Mouse (Mus musculus): ENCODE results near the gene Coq5. TPM values are rescaled to one million over a fixed set of nuclear protein-coding genes. Genes with fewer than 3 reads are reported as not detected.
"Not testable (repeated sequence)": the region's sequence is repeated elsewhere in the genome, so short reads cannot be mapped to it uniquely, and the experiment has no call there.

The Coq5 gene
- total RNA-seq, 2 experiments from 2014 or later: 40.9 to 42.6 TPM

DNA sequence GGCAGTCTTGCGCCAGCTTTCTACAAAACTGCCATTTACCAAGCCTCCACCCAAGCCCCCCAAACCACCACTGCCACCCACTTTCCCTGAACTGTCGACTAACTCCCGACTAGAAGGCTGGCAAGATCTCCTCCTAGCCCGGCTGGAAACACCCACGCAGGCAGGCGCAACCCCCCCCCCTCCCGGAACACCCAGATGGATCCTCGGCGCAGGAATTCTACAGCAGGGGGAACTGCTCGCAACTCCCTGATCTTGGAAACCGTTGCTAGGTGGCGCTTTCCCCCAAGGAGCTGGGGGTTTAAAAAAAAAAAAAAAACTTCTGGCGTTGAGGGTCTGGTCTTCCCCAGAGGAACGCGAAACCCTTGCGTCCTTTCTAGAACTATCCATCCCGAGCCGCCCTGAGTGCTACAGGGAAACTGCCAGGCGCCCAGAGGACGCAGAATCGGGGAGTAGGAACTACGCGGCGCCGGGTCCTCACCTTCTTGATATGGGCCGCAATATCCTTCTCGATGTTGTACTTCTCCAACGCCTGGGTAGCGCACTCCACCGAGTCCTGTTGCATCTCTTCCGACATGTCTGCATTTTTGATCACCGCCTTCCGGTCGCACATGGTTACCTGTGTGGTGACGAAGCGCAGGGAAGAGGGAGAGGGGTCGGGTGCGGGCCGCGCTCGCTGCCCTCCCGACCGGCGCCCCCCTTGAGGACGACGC lies 20.7 kb downstream of the Coq5 start:
- Histone ChIP-seq H3K27ac (peak overlapping the region; percentile 93), H3K4me3 (peak overlapping the region; percentile 77)
- peak; percentile 53 to 65 for DNase-seq (ENCODE audit: low spot score in 2 of 2)
- peak; percentile 47 for TF ChIP-seq CTCF (conservative IDR thresholded peaks at IDR 0.05)

GRCm38 (mm10) chr5:115300792-115301614 lies 21.5 kb downstream of the Coq5 start, which contains the start of gene Dynll1:
Dynll1 (minus strand) TSS chr5:115300999.
- DNase-seq (ENCODE audit: low spot score in 2 of 2): peak; percentile 98 to 100
- H3K27ac ChIP-seq: peak within 1 kb of the TSS; percentile 93
- TF ChIP-seq CTCF (conservative IDR thresholded peaks at IDR 0.05): no peak
- H3K4me3 ChIP-seq: peak within 1 kb of the TSS; percentile 77

GRCm38 (mm10) chr5:115301615-115302014 lies 22.1 kb downstream of the Coq5 start:
- peak overlapping the region; percentile 84 for H3K27ac ChIP-seq
- H3K4me3 ChIP-seq: peak overlapping the region; percentile 77
- DNase-seq (ENCODE audit: low spot score in 2 of 2): no peak
- no peak for TF ChIP-seq CTCF (conservative IDR thresholded peaks at IDR 0.05)

- not testable (repeated sequence) for DNase-seq (ENCODE audit: low spot score in 2 of 2); H3K4me3 ChIP-seq; H3K27ac ChIP-seq
Observed at GRCm38 (mm10) chr5:115302190-115302589, 22.7 kb downstream of the Coq5 start.

GRCm38 (mm10) chr5:115312354-115312753 lies 32.9 kb downstream of the Coq5 start:
- Histone ChIP-seq H3K4me3 (no peak overlapping the region), H3K27ac (no peak overlapping the region)
- DNase-seq (ENCODE audit: low spot score in 2 of 2): no peak
- no peak for TF ChIP-seq CTCF (conservative IDR thresholded peaks at IDR 0.05)

GRCm38 (mm10) chr5:115312816-115313667 lies 33.6 kb downstream of the Coq5 start:
- DNase-seq (ENCODE audit: low spot score in 2 of 2): no peak
- H3K4me3 ChIP-seq: no peak overlapping the region
- no peak overlapping the region for H3K27ac ChIP-seq
- no peak for TF ChIP-seq CTCF (conservative IDR thresholded peaks at IDR 0.05)

- DNase-seq (ENCODE audit: low spot score in 2 of 2): no peak
- Histone ChIP-seq H3K4me3 (no peak overlapping the region), H3K27ac (no peak overlapping the region)
- TF ChIP-seq CTCF (conservative IDR thresholded peaks at IDR 0.05): no peak
Observed at GRCm38 (mm10) chr5:115313668-115313943, 34.1 kb downstream of the Coq5 start.

DNA sequence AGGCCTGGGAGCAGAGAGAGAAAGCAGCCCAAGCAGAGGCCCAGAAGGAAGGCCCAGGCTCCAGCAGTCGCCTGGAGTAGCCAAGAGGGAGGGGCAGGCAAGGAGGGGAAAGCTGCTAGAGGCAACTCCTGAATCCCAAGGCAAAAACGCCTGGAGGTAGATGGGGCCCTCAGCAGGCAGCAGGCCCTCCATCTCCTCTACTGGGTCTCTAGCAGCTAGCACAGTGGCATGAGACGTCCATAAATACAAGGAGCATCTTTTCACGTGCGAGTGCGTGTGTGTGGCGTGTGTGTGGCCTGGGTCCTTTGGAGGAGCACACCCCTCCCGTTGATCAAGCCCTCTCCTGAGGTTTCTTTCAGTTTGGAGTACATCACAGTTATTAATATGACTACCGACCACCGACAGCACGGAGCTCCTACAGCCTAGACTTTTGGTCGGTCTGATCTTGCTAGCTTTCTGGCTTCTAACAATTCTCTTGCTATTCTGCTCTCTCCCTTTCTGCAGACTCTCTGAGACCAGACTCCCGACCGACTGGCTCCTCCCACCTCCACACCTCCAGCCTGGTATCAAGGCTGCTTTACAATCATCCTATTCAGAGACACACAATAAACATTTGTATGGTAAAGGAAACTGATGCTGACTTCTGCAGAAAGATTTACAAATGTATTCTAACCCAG lies 37.6 kb downstream of the Coq5 start:
- TF ChIP-seq CTCF (conservative IDR thresholded peaks at IDR 0.05): no peak
- peak overlapping the region; percentile 92 for H3K27ac ChIP-seq

DNA sequence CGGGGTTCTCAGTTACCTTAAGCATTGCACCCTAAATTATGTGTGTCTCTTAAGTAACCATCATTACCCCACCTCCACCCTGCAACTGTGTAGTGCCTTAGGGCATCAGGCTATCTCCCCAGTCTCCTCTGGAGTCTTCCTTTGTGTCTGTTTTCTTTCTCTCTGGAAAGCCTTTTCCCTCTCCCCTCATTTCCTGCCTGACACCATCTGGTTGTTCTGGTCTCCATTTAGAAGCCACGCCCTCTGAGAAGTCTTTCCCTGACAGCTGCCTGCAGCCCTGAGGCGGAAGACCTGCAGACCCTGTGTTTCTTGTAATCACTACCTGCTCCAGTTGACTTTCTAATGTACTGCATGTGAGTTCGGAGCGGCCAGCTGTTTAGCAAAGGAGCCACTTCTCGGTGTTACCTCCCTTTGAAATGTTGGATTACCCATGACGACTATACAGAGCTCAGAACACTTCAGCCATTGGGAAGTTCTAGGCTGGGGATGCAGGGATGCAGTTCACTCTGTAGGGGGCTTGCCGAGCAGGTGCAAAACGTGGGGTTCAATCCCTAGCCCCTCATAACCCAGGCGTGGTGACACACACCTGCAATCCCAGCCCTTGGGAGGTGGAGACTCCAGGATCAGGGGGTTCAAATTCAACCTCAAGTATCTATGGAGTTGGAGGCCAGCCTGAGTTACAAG lies 38.3 kb downstream of the Coq5 start:
- 0 out of 2 replicates have a peak, but pooled peaks have one; percentile 9 for TF ChIP-seq CTCF (conservative IDR thresholded peaks at IDR 0.05)
- no peak overlapping the region for H3K4me3 ChIP-seq
- DNase-seq (ENCODE audit: low spot score in 2 of 2): no peak
- peak overlapping the region; percentile 92 for H3K27ac ChIP-seq

More for the DNA sequence above, 37.6 kb downstream of the Coq5 start:
- H3K4me3 ChIP-seq: no peak overlapping the region
- DNase-seq (ENCODE audit: low spot score in 2 of 2): no peak

GRCm38 (mm10) chr5:115319004-115319940 lies 39.8 kb downstream of the Coq5 start:
- DNase-seq (ENCODE audit: low spot score in 2 of 2): peak; percentile 64 to 81
- TF ChIP-seq CTCF (conservative IDR thresholded peaks at IDR 0.05): peak; percentile 71

More at GRCm38 (mm10) chr5:115319004-115319940, 39.8 kb downstream of the Coq5 start:
- Histone ChIP-seq H3K4me3 (peak overlapping the region; percentile 56), H3K27ac (peak overlapping the region; percentile 92)
